Mouse (Mus musculus) heart, adult 2 months (tissue): ENCODE measurements around the gene Drg1. TPM values are rescaled to one million over a fixed set of nuclear protein-coding genes. Genes with fewer than 3 reads are reported as not detected.

ENCODE experiments used
- DNase-seq, 2 experiments: peaks; one replicate each; pipeline ENCODE4 v3.0.0; 2021
- H3K27ac ChIP-seq: fragments of 200-600 bp; 2 replicates; pipeline ENCODE4 v1.8.1; 2022
- H3K27me3 ChIP-seq: fragments of 200-500 bp; 2 replicates; pipeline ENCODE4 v1.6.1; 2012; ENCODE audit warnings: mild to moderate bottlenecking, low read length, inconsistent platforms, mixed read lengths; ENCODE audit not compliant: control insufficient read depth, insufficient read depth
- H3K36me3 ChIP-seq: fragments of 200-500 bp; 2 replicates; pipeline ENCODE4 v1.6.1; 2012; ENCODE audit warnings: low read length, inconsistent platforms; ENCODE audit not compliant: control insufficient read depth, insufficient read depth
- H3K4me1 ChIP-seq: fragments of 200-500 bp; 2 replicates; pipeline ENCODE4 v1.6.1; 2011; ENCODE audit warnings: low read length; ENCODE audit not compliant: control insufficient read depth, insufficient read depth
- H3K4me3 ChIP-seq: fragments of 200-600 bp; 2 replicates; pipeline ENCODE4 v1.8.1; 2022
- H3K79me2 ChIP-seq: fragments of 200-500 bp; replicated peaks from 2 replicates; pipeline ENCODE4 v1.6.1; 2012; ENCODE audit warnings: mild to moderate bottlenecking, inconsistent platforms, low read length, moderate library complexity, mixed read lengths; ENCODE audit not compliant: control insufficient read depth, insufficient read depth
- H3K9ac ChIP-seq: fragments of 200-500 bp; 2 replicates; pipeline ENCODE4 v1.6.1; 2012; ENCODE audit warnings: low read depth, mild to moderate bottlenecking, control low read depth, inconsistent platforms, low read length, mixed read lengths
- CTCF ChIP-seq: fragments of 200-600 bp; IDR thresholded peaks from 2 replicates; pipeline ENCODE4 v1.8.1; 2022; ENCODE audit warnings: antibody characterized with exemption, mild to moderate bottlenecking, moderate library complexity
- EP300 ChIP-seq: fragments of 200-500 bp; IDR thresholded peaks from 2 replicates; pipeline ENCODE4 v1.6.1; 2011; ENCODE audit warnings: low read depth, low read length, control low read depth; ENCODE audit not compliant: insufficient read depth
- POLR2A ChIP-seq: fragments of 200-500 bp; IDR thresholded peaks from 2 replicates; pipeline ENCODE4 v1.6.1; 2011; ENCODE audit warnings: mild to moderate bottlenecking, low read depth, low read length, control low read depth; ENCODE audit not compliant: insufficient read depth
- WGBS: fragments of 180-500 bp; shearing (Covaris S2); methylation state at CpG from one replicate; pipeline ENCODE4 v1.1.7; 2018; 5-methylcytosine and 5-hydroxymethylcytosine counted together
- intact Hi-C: fragments of 180-260 bp; cut with DNase I; formaldehyde crosslinking; loops from one replicate; pipeline ENCODE4 v1.15.1; 2025
- polyA plus RNA-seq: library from polyadenylated mRNA; depleted of rRNA; stranded (reverse); fragments of >200 nt; gene quantifications from 2 replicates; pipeline ENCODE4 v1.2.3, GENCODE M21; 2012
- total RNA-seq, 2 experiments: library from RNA; stranded (reverse); gene quantifications; 2 replicates each; pipeline ENCODE4 v1.2.3; 2021

Gene Drg1
- total and polyA plus RNA-seq, 3 experiments = 19.9 to 61.7 (median 59.0) TPM

GRCm38 (mm10) chr11:3265291-3266078, 730 bp downstream of the Drg1 start:
- H3K27ac ChIP-seq = peak overlapping the region; percentile 95
- H3K79me2 ChIP-seq = 0 out of 2 replicates have a peak, but pooled peaks cover 3% of the 10 kb centered on the region
- intact Hi-C loops = loop anchor here (1.0 to 5.0 kb wide), 2 partner anchors 24 to 63 kb away; partner anchors contain the start of gene Eif4enif1
- peaks cover 4% of the 10 kb centered on the region for H3K4me1 ChIP-seq
- peak overlapping the region; percentile 89 for H3K4me3 ChIP-seq
- DNase-seq = no peak
- TF ChIP-seq CTCF = no peak
- TF ChIP-seq EP300 = no peak
- no peak for TF ChIP-seq POLR2A
- H3K36me3 ChIP-seq = peaks cover 10% of the 10 kb centered on the region; the same call in 1 of the 2 replicates
- 2% methylated on average over 26 of the region's 26 CpGs for WGBS
- no peaks in the 10 kb centered on the region for H3K27me3 ChIP-seq
- H3K9ac ChIP-seq = peak overlapping the region; percentile 88

- no peak overlapping the region for H3K9ac ChIP-seq
- intact Hi-C loops = no loop called here
- H3K4me1 ChIP-seq = no peaks in the 10 kb centered on the region; the same call in 1 of the 2 replicates
- WGBS = 81% methylated on average over 1 of the region's 1 CpGs
- H3K79me2 ChIP-seq = 0 out of 2 replicates have a peak, but pooled peaks cover 2% of the 10 kb centered on the region
- no peak overlapping the region for H3K4me3 ChIP-seq
- H3K27me3 ChIP-seq = no peaks in the 10 kb centered on the region
- TF ChIP-seq POLR2A = no peak
- H3K27ac ChIP-seq = no peak overlapping the region
- H3K36me3 ChIP-seq = peaks cover 13% of the 10 kb centered on the region
- DNase-seq = no peak
Measured at GRCm38 (mm10) chr11:3259537-3259936, 6.7 kb downstream of the Drg1 start.

- H3K9ac ChIP-seq = no peak overlapping the region
- TF ChIP-seq EP300 (no peak), POLR2A (no peak), CTCF (no peak)
- H3K4me1 ChIP-seq = no peaks in the 10 kb centered on the region; the same call in 1 of the 2 replicates
- 52% methylated on average over 2 of the region's 2 CpGs for WGBS
- H3K36me3 ChIP-seq = peaks cover 10% of the 10 kb centered on the region
- intact Hi-C loops = no loop called here
- no peak for DNase-seq
- no peaks in the 10 kb centered on the region for H3K27me3 ChIP-seq
- peak overlapping the region; percentile 63 for H3K27ac ChIP-seq
- no peak overlapping the region for H3K4me3 ChIP-seq
- no peaks in the 10 kb centered on the region for H3K79me2 ChIP-seq
Measured at GRCm38 (mm10) chr11:3247387-3247786, 18.8 kb downstream of the Drg1 start.

GRCm38 (mm10) chr11:3243771-3244170, 22.4 kb downstream of the Drg1 start:
- H3K9ac ChIP-seq = no peak overlapping the region
- intact Hi-C loops = no loop called here
- H3K36me3 ChIP-seq = peaks cover 11% of the 10 kb centered on the region
- no peak for TF ChIP-seq EP300
- TF ChIP-seq CTCF = no peak
- no peak for TF ChIP-seq POLR2A
- no peaks in the 10 kb centered on the region; the same call in 1 of the 2 replicates for H3K4me1 ChIP-seq
- H3K79me2 ChIP-seq = no peaks in the 10 kb centered on the region
- DNase-seq = no peak
- 48% methylated on average over 4 of the region's 4 CpGs for WGBS
- H3K27me3 ChIP-seq = no peaks in the 10 kb centered on the region
- H3K4me3 ChIP-seq = no peak overlapping the region
- no peak overlapping the region for H3K27ac ChIP-seq

- intact Hi-C loops = no loop called here
- Histone ChIP-seq H3K4me3 (no peak overlapping the region), H3K27ac (no peak overlapping the region), H3K36me3 (peaks cover 13% of the 10 kb centered on the region), H3K9ac (no peak overlapping the region), H3K79me2 (no peaks in the 10 kb centered on the region), H3K27me3 (no peaks in the 10 kb centered on the region), H3K4me1 (no peaks in the 10 kb centered on the region; the same call in none of the 2 replicates)
- TF ChIP-seq POLR2A (no peak), CTCF (no peak), EP300 (no peak)
- DNase-seq = no peak
- WGBS = 91% methylated on average over 7 of the region's 7 CpGs
Measured at GRCm38 (mm10) chr11:3242395-3242794, 23.8 kb downstream of the Drg1 start.

GRCm38 (mm10) chr11:3235277-3235676, 30.9 kb downstream of the Drg1 start:
- no peak for DNase-seq
- no peak overlapping the region for H3K9ac ChIP-seq
- TF ChIP-seq CTCF (no peak), POLR2A (no peak), EP300 (no peak)
- H3K27me3 ChIP-seq = no peaks in the 10 kb centered on the region
- WGBS = 69% methylated on average over 5 of the region's 5 CpGs
- no peak overlapping the region for H3K4me3 ChIP-seq
- no peaks in the 10 kb centered on the region for H3K79me2 ChIP-seq
- peaks cover 12% of the 10 kb centered on the region for H3K36me3 ChIP-seq
- no peak overlapping the region for H3K27ac ChIP-seq
- intact Hi-C loops = no loop called here
- no peaks in the 10 kb centered on the region; the same call in 1 of the 2 replicates for H3K4me1 ChIP-seq
